9 mouse cellular contexts compared by ENCODE assay signal in the genomic region with DNA sequence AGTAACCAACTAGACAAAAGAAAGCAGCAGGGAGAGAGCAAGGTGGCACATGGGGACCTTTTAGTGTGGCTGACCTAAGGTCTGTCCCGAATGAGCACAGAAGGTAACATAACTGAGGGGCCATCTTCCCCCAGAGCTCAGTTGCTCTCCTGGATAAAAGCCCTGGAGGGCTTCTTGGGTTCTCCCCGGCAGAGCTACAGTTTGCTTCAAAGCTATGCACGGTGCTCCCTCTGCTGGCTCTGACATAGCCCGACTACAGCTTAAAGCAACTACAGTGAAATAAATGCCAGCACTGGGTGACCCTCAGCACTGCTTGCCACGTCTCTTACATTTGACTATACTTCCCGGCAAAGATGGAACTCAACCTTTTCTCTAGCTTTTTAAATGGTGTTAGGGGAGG. TPM values are rescaled to one million over a fixed set of nuclear protein-coding genes. Genes with fewer than 3 reads are reported as not detected.
DNase-seq lines count a peak whose midpoint lies in the region; ATAC-seq and TF ChIP-seq lines count a peak whose summit lies in the region.
"Had no signal": no experiment of that assay in that cellular context is flagged by ENCODE, and none has a peak within 500 bp of the region (broad histone marks: within the 10 kb centered on the region; RNA-seq: fewer than 3 reads in every experiment).

No protein-coding gene starts in this region.

- H3K4me2 ChIP-seq in kidney, postnatal 0 days (ENCODE audit: low read length) = no peak overlapping the region
- no peak overlapping the region for H3K4me2 ChIP-seq in neural tube, embryonic 12.5 days (replicated peaks)
- H3K4me2 ChIP-seq: embryonic facial prominence, embryonic 15.5 days had no signal

- WGBS in kidney, postnatal 0 days = 8% methylated on average over 6 of the region's 6 CpGs
- WGBS in liver, adult 2 months = 8% methylated on average over 6 of the region's 6 CpGs
- 10% methylated on average over 6 of the region's 6 CpGs for WGBS in neural tube, embryonic 12.5 days

- no peaks in the 10 kb centered on the region for H3K79me2 ChIP-seq in liver, adult 2 months (ENCODE audit: control insufficient read depth, insufficient read depth, low read length)

- no peak overlapping the region for H3K27ac ChIP-seq in kidney, postnatal 0 days
- H3K27ac ChIP-seq in liver, adult 2 months (replicated peaks; ENCODE audit: insufficient read depth, low read depth, low read length) = no peak overlapping the region
- no peak overlapping the region for H3K27ac ChIP-seq in neural tube, embryonic 12.5 days
- H3K27ac ChIP-seq: embryonic facial prominence, embryonic 15.5 days had no signal

- H3K4me1 ChIP-seq in kidney, postnatal 0 days (replicated peaks; ENCODE audit: insufficient read depth, low read length) = no peaks in the 10 kb centered on the region
- no peaks in the 10 kb centered on the region for H3K4me1 ChIP-seq in liver, adult 2 months (ENCODE audit: control insufficient read depth, insufficient read depth, low read length)
- no peaks in the 10 kb centered on the region for H3K4me1 ChIP-seq in neural tube, embryonic 12.5 days
- H3K4me1 ChIP-seq: embryonic facial prominence, embryonic 15.5 days had no signal

- peak; percentile 13 for DNase-seq in urinary bladder, postnatal 25 days (ENCODE audit: low spot score)
- no peak for DNase-seq in urinary bladder, adult 2 months (ENCODE audit: low spot score)
- peak; percentile 31 to 42 for DNase-seq in cerebellum, postnatal 36 days
- DNase-seq in frontal cortex, postnatal 36 days (ENCODE audit: low spot score in 2 of 2) = peak; percentile 58 to 76
- DNase-seq in kidney, postnatal 0 days (ENCODE audit: low spot score) = peak; percentile 86
- no peak for DNase-seq in liver, adult 2 months (ENCODE audit: extremely low read depth, low read depth, low spot score)
- DNase-seq in yolk sac, embryonic 10.5 days (ENCODE audit: low spot score) = peak; percentile 21

- no peak for TF ChIP-seq POLR2A in liver, adult 2 months (IDR thresholded peaks at IDR 0.05; ENCODE audit: extremely low read depth, insufficient read depth, low read length)

- H3K9me3 ChIP-seq in kidney, postnatal 0 days (replicated peaks; ENCODE audit: low read length) = no peaks in the 10 kb centered on the region
- no peaks in the 10 kb centered on the region for H3K9me3 ChIP-seq in neural tube, embryonic 12.5 days
- H3K9me3 ChIP-seq: embryonic facial prominence, embryonic 15.5 days had no signal

- peak; percentile 81 for TF ChIP-seq CTCF in kidney, postnatal 0 days (IDR thresholded peaks at IDR 0.05; ENCODE audit: low read depth)
- peak; percentile 50 for TF ChIP-seq CTCF in liver, adult 2 months (IDR thresholded peaks at IDR 0.05; ENCODE audit: low read depth, low read length)

- no peak overlapping the region for H3K4me3 ChIP-seq in kidney, postnatal 0 days (replicated peaks; ENCODE audit: low read depth, low read length)
- no peak overlapping the region for H3K4me3 ChIP-seq in liver, adult 2 months (ENCODE audit: insufficient read depth, low read depth, low read length)
- H3K4me3 ChIP-seq in neural tube, embryonic 12.5 days = no peak overlapping the region
- H3K4me3 ChIP-seq: embryonic facial prominence, embryonic 15.5 days had no signal

- no peaks in the 10 kb centered on the region for H3K36me3 ChIP-seq in kidney, postnatal 0 days (ENCODE audit: insufficient read depth, low read length)
- H3K36me3 ChIP-seq in liver, adult 2 months (ENCODE audit: control insufficient read depth, insufficient read depth, low read length) = no peaks in the 10 kb centered on the region
- no peaks in the 10 kb centered on the region for H3K36me3 ChIP-seq in neural tube, embryonic 12.5 days
- H3K36me3 ChIP-seq: embryonic facial prominence, embryonic 15.5 days had no signal

- no peaks in the 10 kb centered on the region for H3K27me3 ChIP-seq in kidney, postnatal 0 days (ENCODE audit: insufficient read depth, low read length)
- H3K27me3 ChIP-seq in liver, adult 2 months (ENCODE audit: control insufficient read depth, insufficient read depth, low read length) = peaks cover 3% of the 10 kb centered on the region; the same call in 1 of the 2 replicates
- H3K27me3 ChIP-seq in neural tube, embryonic 12.5 days (replicated peaks) = no peaks in the 10 kb centered on the region
- H3K27me3 ChIP-seq: embryonic facial prominence, embryonic 15.5 days had no signal

- H3K9ac ChIP-seq in kidney, postnatal 0 days (ENCODE audit: low read depth, low read length) = no peak overlapping the region
- H3K9ac ChIP-seq in liver, adult 2 months (ENCODE audit: low read depth, low read length) = no peak overlapping the region
- no peak overlapping the region for H3K9ac ChIP-seq in neural tube, embryonic 12.5 days
- H3K9ac ChIP-seq: embryonic facial prominence, embryonic 15.5 days had no signal

- ATAC-seq in kidney, postnatal 0 days (replicated peaks; ENCODE audit: low FRiP score, low read depth) = 0 out of 2 replicates have a peak, but pooled peaks have one; percentile 33
- peak; percentile 82 for ATAC-seq in neural tube, embryonic 12.5 days (ENCODE audit: low FRiP score, low read depth)

RNA-seq across cellular contexts. Expression of a gene that starts 6.0 kb away (rescaled TPM):
- polyA plus RNA-seq in urinary bladder, adult 2 months (2012; rRNA removed) = 0.10 TPM in 1 of 2 replicates, not detected in the other
- polyA plus RNA-seq in kidney, postnatal 0 days (2015; fragmentation: Nextera tagmentation; extraction: Ambion mirVana) = 0.25 and 0.65 TPM in 2 replicates
- not detected in 2 replicates for total RNA-seq in liver, adult 2 months (2014; rRNA removed)
- not detected in 2 replicates for polyA plus RNA-seq in liver, adult 2 months (2012; rRNA removed)
- 0.46 and 0.56 TPM in 2 replicates for polyA plus RNA-seq in neural tube, embryonic 12.5 days (2016; fragmentation: Nextera tagmentation; extraction: Ambion mirVana)

Comparison
In these comparisons a context has a peak if more than half of its experiments do, and no peak if none do; other contexts are left out.
1. DNase-seq: peak in urinary bladder, postnatal 25 days (single experiment), cerebellum, postnatal 36 days (2 of 2), frontal cortex, postnatal 36 days (2 of 2), kidney, postnatal 0 days (single experiment) and yolk sac, embryonic 10.5 days (single experiment); none in urinary bladder, adult 2 months (single experiment) and liver, adult 2 months (single experiment).